Mouse (Mus musculus): ENCODE data around the gene Hmgb1.

GRCm38 (mm10) chr5:149062833-149063232 is 121.5 kb downstream of the Hmgb1 start:
- no peak for TF ChIP-seq CTCF (IDR thresholded peaks at IDR 0.05; ENCODE audit: control insufficient read depth, insufficient read depth, low read length)
- no peak for TF ChIP-seq POLR2A (IDR thresholded peaks at IDR 0.05; ENCODE audit: borderline replicate concordance, control insufficient read depth, low read depth, low read length)

Measured in bone marrow, adult 2 months (tissue).